Mouse (Mus musculus) v-Abl transformed pro-B cells (cell line): ENCODE results near the gene Cavin1.
"Not testable (repeated sequence)": the region's sequence is repeated elsewhere in the genome, so short reads cannot be mapped to it uniquely, and the experiment has no call there.

ENCODE experiments used
- in situ Hi-C, 2 experiments: fragments of 400-800 bp; cut with MboI; formaldehyde crosslinking; loops; one replicate each; pipeline ENCODE4 v1.15.1; 2025; ENCODE audit not compliant: unreplicated experiment in 2 of 2

Gene Cavin1

DNA sequence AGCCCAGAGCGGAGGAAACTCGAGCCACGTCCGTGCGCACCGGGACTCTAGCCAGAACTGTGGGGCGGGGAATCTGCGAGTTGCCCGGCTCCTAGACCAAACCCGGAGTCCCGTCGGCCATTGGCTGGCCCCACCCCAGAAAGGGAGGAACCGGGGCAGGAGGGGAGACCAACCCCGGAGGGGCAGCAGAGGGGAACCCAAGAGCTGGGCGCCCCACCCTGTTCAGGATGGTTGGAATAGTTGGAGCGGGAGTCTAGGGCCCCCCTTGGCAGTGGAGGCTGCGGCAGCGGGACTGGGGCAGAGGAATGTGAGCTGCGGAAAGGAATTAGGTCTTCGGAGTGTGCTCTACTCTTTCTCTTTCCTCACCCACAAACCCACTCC is at the start of gene Cavin1:
Gene Cavin1, minus strand, starts transcription at position 331 of the 381 bp plus-strand sequence.
- in situ Hi-C loops, result no loop called here

DNA sequence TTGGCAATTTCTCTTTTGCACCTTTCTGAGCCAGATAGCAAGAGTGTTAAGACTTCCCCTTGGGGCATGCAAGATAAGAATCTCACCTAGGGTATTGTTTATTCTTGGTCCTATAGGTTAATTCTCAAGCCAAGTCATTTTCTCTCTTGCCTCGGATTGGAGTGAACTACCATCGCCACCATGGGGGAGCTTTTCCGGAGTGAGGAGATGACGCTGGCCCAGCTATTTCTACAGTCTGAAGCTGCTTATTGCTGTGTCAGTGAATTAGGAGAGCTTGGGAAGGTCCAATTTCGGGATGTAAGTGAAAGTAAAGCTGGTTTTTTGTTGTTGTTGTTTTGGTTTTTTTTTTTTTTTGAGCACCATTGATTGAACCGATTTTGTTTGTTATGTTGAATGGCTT is 41.0 kb upstream of the Cavin1 start:
- in situ Hi-C loops, result no loop called here

- in situ Hi-C loops, result no loop called here
Measured at GRCm38 (mm10) chr11:101009888-101010784, 39.4 kb upstream of the Cavin1 start.

- in situ Hi-C loops, result no loop called here
Measured at GRCm38 (mm10) chr11:101009046-101009887, 38.6 kb upstream of the Cavin1 start, which contains the start of gene Atp6v0a1. Atp6v0a1 (plus strand) TSS chr11:101009452.

DNA sequence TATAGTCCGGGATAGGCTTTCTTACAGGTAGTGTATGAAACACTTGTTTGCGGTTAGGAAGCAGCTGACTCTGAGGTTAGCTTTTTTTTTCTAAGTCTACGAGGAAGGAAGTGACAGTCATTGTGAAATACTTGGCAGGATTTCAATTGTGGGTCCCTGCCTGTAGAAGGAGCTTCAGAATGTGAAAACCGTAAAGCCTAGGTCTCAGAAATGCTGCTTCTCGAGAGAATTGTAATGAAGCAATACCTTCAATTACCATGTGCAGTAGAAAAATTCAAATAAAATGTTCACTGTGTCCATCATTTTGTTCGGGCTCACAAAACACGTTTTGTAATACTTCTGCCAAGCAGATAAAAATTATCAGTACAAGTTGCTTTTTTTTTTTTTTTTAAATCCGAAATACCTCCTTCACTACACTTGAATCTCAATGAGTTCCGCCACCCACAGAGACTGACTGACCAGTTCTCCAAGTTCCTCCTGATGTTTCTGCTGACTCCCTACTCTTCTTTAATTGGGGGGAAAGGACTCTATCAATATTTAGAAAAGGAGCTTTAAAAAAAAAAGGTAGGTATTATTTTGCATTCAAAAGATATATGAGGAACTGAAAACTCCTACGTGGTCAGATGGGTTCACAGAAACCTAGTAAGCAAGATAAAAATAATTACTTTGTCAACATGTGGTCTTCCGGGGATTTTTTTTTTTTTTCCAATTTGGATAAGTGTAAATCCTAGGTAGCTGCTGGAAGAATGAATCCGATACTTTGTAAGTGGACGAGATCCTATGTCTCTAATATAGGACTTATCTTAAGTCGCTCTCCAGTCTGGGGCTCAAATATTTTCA is 37.7 kb upstream of the Cavin1 start:
- in situ Hi-C loops, result no loop called here

- in situ Hi-C loops, result no loop called here
Measured at GRCm38 (mm10) chr11:101003025-101003685, 32.5 kb upstream of the Cavin1 start.

- in situ Hi-C loops, result not testable (repeated sequence)
Measured at GRCm38 (mm10) chr11:101001875-101002552, 31.3 kb upstream of the Cavin1 start.

GRCm38 (mm10) chr11:100999254-100999653 is 28.6 kb upstream of the Cavin1 start:
- in situ Hi-C loops, result no loop called here

DNA sequence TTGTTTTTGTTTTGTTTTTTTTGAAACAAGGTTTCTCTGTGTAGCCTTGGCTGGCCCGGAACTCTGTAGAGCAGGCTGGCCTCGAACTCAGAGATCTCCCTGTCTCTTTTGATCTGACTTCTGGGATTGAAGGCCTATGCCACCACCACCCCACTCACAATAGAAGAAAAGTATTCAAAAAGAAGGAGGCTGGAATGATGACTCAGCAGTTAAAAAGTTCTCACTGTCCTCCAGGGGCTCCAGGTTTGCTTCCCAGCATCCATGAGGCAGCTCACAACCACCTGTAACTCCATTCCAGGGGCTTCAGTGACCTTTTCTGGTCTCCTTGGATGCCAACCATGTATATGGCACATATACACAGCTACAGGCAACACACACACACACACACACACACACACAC is 28.1 kb upstream of the Cavin1 start:
- in situ Hi-C loops, result no loop called here

- in situ Hi-C loops, result no loop called here
Measured at GRCm38 (mm10) chr11:100996501-100996900, 25.8 kb upstream of the Cavin1 start.

DNA sequence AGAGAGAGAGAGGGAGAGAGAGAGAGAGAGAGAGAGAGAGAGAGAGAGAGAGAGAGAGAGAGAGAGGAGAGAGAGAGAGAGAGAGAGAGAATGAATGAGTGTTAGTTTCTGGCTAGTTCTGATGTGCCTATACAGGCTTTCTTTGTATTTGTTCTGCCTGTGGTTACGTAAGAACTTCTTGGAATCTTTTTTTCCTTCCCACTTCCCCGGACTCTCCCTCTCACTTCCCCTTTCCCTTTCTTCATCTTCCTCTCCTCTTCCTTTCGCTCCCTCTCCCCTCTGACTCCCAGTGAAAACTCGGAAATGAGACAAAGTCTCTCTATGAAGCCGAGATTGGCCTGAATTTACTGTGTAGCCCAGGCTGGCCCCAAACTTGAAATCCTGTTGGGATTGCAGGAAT is 24.0 kb upstream of the Cavin1 start:
- in situ Hi-C loops, result no loop called here

DNA sequence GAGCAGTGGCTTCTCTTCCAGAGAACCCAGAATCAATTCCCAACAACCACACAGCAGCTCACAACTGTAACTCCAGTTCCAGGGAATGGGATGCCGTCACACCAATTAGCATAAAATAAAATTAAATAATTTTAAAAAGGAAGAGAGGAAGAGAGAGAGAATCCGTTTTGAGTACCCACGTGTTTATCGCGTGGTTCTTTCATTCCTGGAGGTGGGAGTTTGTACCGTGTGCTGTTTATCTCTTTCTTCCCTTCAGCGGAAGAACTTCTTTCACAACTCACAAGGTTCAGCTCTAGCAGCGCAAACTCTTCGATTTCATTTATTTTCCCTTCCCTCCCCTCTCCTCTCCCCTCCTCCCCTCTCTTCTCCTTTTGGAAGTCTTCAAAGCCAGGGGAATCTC is 23.5 kb upstream of the Cavin1 start:
- in situ Hi-C loops, result no loop called here

GRCm38 (mm10) chr11:100993437-100993836 is 22.8 kb upstream of the Cavin1 start:
- in situ Hi-C loops, result no loop called here

GRCm38 (mm10) chr11:100991027-100991534 is 20.4 kb upstream of the Cavin1 start:
- in situ Hi-C loops, result no loop called here

DNA sequence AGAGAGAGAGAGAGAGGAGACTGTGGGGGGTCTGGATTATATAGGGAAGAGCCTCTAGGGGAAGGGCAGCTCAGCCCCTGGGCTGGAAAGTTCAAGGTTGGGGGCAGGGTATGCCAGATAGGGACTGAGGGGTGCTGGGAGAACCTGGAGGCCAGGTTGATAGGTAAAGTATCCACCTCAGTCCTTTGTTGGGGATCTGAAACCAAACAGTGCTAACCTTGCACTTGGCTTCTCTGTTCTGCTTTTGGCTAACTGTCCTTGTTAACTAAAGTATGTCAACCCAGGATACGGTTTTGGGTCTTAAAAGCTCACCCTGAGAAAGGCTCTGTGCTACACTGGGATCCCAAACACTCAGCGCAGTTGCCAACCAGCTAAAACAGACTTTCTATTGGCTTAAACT is 19.0 kb upstream of the Cavin1 start:
- in situ Hi-C loops, result no loop called here

DNA sequence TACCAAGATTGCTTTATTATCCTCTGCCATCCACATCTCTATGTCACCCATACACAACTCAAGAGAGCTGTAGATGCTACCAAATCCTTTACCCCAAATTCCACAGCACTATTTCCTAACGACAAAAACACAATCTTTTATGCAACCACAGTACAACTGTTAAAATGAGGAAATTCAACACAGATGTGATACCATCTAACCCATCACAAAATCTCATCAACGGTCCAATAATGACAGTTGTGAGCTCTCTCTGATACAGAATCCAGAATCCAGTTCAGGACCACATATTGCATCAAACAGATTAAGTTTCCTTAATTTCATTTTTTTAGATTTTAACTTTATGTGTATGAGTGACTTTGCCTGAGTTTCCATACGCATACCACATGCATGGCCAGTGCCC is 18.0 kb upstream of the Cavin1 start:
- in situ Hi-C loops, result no loop called here

- in situ Hi-C loops, result no loop called here
Measured at GRCm38 (mm10) chr11:100985607-100986006, 14.9 kb upstream of the Cavin1 start.

GRCm38 (mm10) chr11:100983778-100984131 is 13.1 kb upstream of the Cavin1 start:
- in situ Hi-C loops, result loop anchor here (5.0 kb wide), 2 partner anchors 74 to 199 kb away; no protein-coding TSS in a partner anchor

DNA sequence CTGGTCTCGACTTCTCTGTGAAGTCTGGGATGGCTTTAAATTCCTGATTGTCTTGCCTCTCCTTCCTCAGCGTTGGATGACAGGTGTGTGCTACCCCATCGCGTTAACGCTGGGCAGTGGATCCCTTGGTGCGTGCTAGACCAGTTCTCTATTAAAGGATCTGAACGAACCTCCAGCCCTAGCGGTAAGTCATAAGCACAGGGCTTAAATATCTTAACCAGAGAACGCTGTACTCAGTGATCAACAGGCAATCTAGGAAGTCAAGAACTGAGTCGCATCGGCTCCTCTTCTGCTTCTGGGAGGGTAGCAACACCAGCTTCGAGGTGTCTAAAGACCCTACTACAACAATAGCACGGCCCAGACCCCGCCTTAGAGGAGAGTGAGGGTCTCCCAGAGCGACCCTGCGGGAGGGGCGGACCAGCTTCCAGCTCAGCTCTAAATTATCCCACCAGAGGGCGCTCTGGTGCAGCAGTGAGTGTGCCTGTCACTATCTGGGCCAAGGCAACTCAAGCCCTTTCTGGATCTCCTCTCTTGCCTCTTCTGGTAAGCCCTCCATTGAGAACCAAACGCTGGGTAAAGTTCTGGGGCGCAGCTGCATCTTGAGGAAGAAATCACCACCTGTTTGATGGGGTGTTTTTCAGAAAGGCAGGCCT is 12.6 kb upstream of the Cavin1 start:
- in situ Hi-C loops, result loop anchor here (5.0 kb wide), 2 partner anchors 74 to 199 kb away; no protein-coding TSS in a partner anchor
